ENCODE assay signal across 22 mouse cellular contexts in the genomic region with DNA sequence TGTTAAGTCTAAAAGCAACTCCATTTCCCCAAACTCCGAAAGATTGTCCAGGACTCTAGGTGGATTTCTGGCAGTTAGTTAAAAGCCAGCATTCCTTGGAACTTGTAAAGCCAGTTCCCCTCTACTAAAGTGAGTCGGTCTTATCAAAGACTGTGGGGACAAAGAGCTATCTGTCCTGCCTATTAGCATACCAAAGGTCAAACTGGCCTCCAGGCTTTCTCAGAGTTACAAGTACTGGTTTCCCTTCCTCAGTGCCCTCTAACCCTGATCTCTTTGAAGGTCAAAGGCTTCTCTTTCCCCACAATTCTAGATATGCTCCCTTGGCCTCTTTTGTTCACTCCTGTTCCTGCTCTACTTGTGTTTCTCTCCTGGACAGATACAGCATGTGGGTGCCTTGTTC.
DNase-seq lines count a peak whose midpoint lies in the region; ATAC-seq and TF ChIP-seq lines count a peak whose summit lies in the region.
"Had no signal": no experiment of that assay in that cellular context is flagged by ENCODE, and none has a peak within 500 bp of the region (broad histone marks: within the 10 kb centered on the region; RNA-seq: fewer than 3 reads in every experiment).

No protein-coding gene starts in this region.

- peak; percentile 40 for DNase-seq in ES-E14 (ENCODE audit: low read depth, low spot score)
- peak; percentile 7 for DNase-seq in embryo, embryonic 10.5 days (ENCODE audit: low spot score)
- no peak for DNase-seq in right cerebral cortex, postnatal 25 days
- DNase-seq in midbrain, embryonic 14.5 days, result no peak
- DNase-seq: adrenal gland, adult 8-10 months; adrenal gland, postnatal 36 days; cerebellum, adult 2 months; cerebellum, postnatal 10 days; gastrocnemius, postnatal 36 days; heart, adult 11 months; kidney, adult 8-10 months had no signal

- 50% methylated on average over 2 of the region's 2 CpGs for WGBS in intestine, embryonic 15.5 days
- 38% methylated on average over 2 of the region's 2 CpGs for whole genome bisulfite sequencing in intestine, postnatal 0 days
- WGBS in midbrain, embryonic 14.5 days, result 41% methylated on average over 2 of the region's 2 CpGs
- 34% methylated on average over 2 of the region's 2 CpGs for WGBS in hindbrain, embryonic 12.5 days

- H3K4me1 ChIP-seq in intestine, embryonic 15.5 days (replicated peaks), result no peaks in the 10 kb centered on the region
- no peaks in the 10 kb centered on the region for H3K4me1 ChIP-seq in intestine, postnatal 0 days (replicated peaks; ENCODE audit: control insufficient read depth, insufficient read depth, low read length)
- H3K4me1 ChIP-seq in ES-Bruce4 (ENCODE audit: control insufficient read depth, insufficient read depth, low read length) (peaks cover 2% of the 10 kb centered on the region), ES-E14 (ENCODE audit: control insufficient read depth in 2 of 2, insufficient read depth in 2 of 2, low read length in 2 of 2, poor library complexity in 1 of 2) (no peaks in the 10 kb centered on the region)
- no peaks in the 10 kb centered on the region for H3K4me1 ChIP-seq in midbrain, embryonic 14.5 days (ENCODE audit: control insufficient read depth, insufficient read depth, low read length)
- no peaks in the 10 kb centered on the region for H3K4me1 ChIP-seq in hindbrain, embryonic 12.5 days
- H3K4me1 ChIP-seq: embryonic facial prominence, embryonic 15.5 days; forebrain, embryonic 10.5 days; forebrain, embryonic 15.5 days; heart, embryonic 13.5 days had no signal

- no peak for TF ChIP-seq POLR2A in ES-Bruce4 (IDR thresholded peaks at IDR 0.05; ENCODE audit: insufficient read depth, low read length)

- TF ChIP-seq EP300 in ES-Bruce4 (IDR thresholded peaks at IDR 0.05; ENCODE audit: insufficient read depth, low read depth, low read length), result no peak

- no peak overlapping the region for H3K4me2 ChIP-seq in intestine, embryonic 15.5 days (replicated peaks)
- H3K4me2 ChIP-seq in intestine, postnatal 0 days (replicated peaks; ENCODE audit: low read depth), result no peak overlapping the region
- H3K4me2 ChIP-seq in midbrain, embryonic 14.5 days (ENCODE audit: low read length), result no peak overlapping the region
- H3K4me2 ChIP-seq in hindbrain, embryonic 12.5 days (replicated peaks), result no peak overlapping the region
- H3K4me2 ChIP-seq: embryonic facial prominence, embryonic 15.5 days; forebrain, embryonic 15.5 days; heart, embryonic 13.5 days had no signal

- in situ Hi-C loops in ES-E14 (cut with MboI; ENCODE audit: low sequenced_read_pairs in 2 of 2, unreplicated experiment in 2 of 2), result no loop called here

- H3K27ac ChIP-seq in intestine, embryonic 15.5 days, result no peak overlapping the region
- no peak overlapping the region for H3K27ac ChIP-seq in intestine, postnatal 0 days (ENCODE audit: low read depth, low read length)
- H3K27ac ChIP-seq in ES-Bruce4 (ENCODE audit: insufficient read depth, low read length) (peak overlapping the region; percentile 28; the same call in 1 of the 2 replicates), ES-E14 (ENCODE audit: insufficient read depth, low read depth, low read length, poor library complexity, severe bottlenecking) (no peak overlapping the region)
- no peak overlapping the region for H3K27ac ChIP-seq in midbrain, embryonic 14.5 days (replicated peaks; ENCODE audit: low read depth, low read length)
- H3K27ac ChIP-seq in hindbrain, embryonic 12.5 days, result no peak overlapping the region
- H3K27ac ChIP-seq: embryonic facial prominence, embryonic 15.5 days; forebrain, embryonic 10.5 days; forebrain, embryonic 15.5 days; heart, embryonic 13.5 days had no signal

- H3K9ac ChIP-seq in intestine, embryonic 15.5 days, result no peak overlapping the region
- H3K9ac ChIP-seq in intestine, postnatal 0 days (ENCODE audit: low read depth, low read length), result no peak overlapping the region
- H3K9ac ChIP-seq in ES-Bruce4 (ENCODE audit: low read depth, poor library complexity, severe bottlenecking) (no peak overlapping the region), ES-E14 (ENCODE audit: insufficient read depth, low read depth, low read length, poor library complexity, severe bottlenecking) (no peak overlapping the region)
- no peak overlapping the region for H3K9ac ChIP-seq in midbrain, embryonic 14.5 days (replicated peaks; ENCODE audit: low read length)
- no peak overlapping the region for H3K9ac ChIP-seq in hindbrain, embryonic 12.5 days
- H3K9ac ChIP-seq: embryonic facial prominence, embryonic 15.5 days; forebrain, embryonic 15.5 days; heart, embryonic 13.5 days had no signal

- peak; percentile 78 for ATAC-seq in intestine, embryonic 15.5 days
- ATAC-seq in intestine, postnatal 0 days, result no peak
- no peak for ATAC-seq in midbrain, embryonic 14.5 days (ENCODE audit: low FRiP score, low TSS enrichment)
- no peak for ATAC-seq in hindbrain, embryonic 12.5 days (ENCODE audit: low FRiP score)
- ATAC-seq: forebrain, embryonic 15.5 days; hindbrain, embryonic 16.5 days had no signal

- H3K27me3 ChIP-seq in intestine, embryonic 15.5 days (replicated peaks), result no peaks in the 10 kb centered on the region
- H3K27me3 ChIP-seq in intestine, postnatal 0 days (replicated peaks; ENCODE audit: control insufficient read depth, insufficient read depth, low read length), result no peaks in the 10 kb centered on the region
- no peaks in the 10 kb centered on the region for H3K27me3 ChIP-seq in ES-Bruce4 (ENCODE audit: control insufficient read depth, insufficient read depth, low read length, poor library complexity, severe bottlenecking)
- no peaks in the 10 kb centered on the region for H3K27me3 ChIP-seq in midbrain, embryonic 14.5 days (ENCODE audit: control insufficient read depth, insufficient read depth, low read length)
- no peaks in the 10 kb centered on the region for H3K27me3 ChIP-seq in hindbrain, embryonic 12.5 days
- H3K27me3 ChIP-seq: CH12.LX; embryonic facial prominence, embryonic 15.5 days; forebrain, embryonic 15.5 days; heart, embryonic 13.5 days had no signal

- H3K4me3 ChIP-seq in intestine, embryonic 15.5 days (replicated peaks), result no peak overlapping the region
- no peak overlapping the region for H3K4me3 ChIP-seq in intestine, postnatal 0 days (ENCODE audit: low read depth, low read length)
- H3K4me3 ChIP-seq in ES-Bruce4 (ENCODE audit: low read depth, low read length), result no peak overlapping the region
- H3K4me3 ChIP-seq in ES-E14 (ENCODE audit: insufficient read depth in 1 of 2, low read depth in 1 of 2, low read length in 2 of 2, poor library complexity in 1 of 2, severe bottlenecking in 1 of 2), result no peak overlapping the region
- H3K4me3 ChIP-seq in midbrain, embryonic 14.5 days (replicated peaks; ENCODE audit: low read depth, low read length), result no peak overlapping the region
- no peak overlapping the region for H3K4me3 ChIP-seq in hindbrain, embryonic 12.5 days
- H3K4me3 ChIP-seq: embryonic facial prominence, embryonic 15.5 days; erythroblast, embryonic 14.5 days; forebrain, embryonic 10.5 days; forebrain, embryonic 15.5 days; heart, embryonic 13.5 days had no signal

- TF ChIP-seq CTCF in intestine, postnatal 0 days (IDR thresholded peaks at IDR 0.05; ENCODE audit: low read depth), result no peak
- TF ChIP-seq CTCF in ES-Bruce4 (IDR thresholded peaks at IDR 0.05; ENCODE audit: low read depth, low read length), result no peak

- H3K9me3 ChIP-seq in intestine, embryonic 15.5 days, result no peaks in the 10 kb centered on the region
- no peaks in the 10 kb centered on the region for H3K9me3 ChIP-seq in intestine, postnatal 0 days (ENCODE audit: control insufficient read depth)
- H3K9me3 ChIP-seq in ES-Bruce4 (replicated peaks; ENCODE audit: control insufficient read depth, insufficient read depth, low read length, poor library complexity, severe bottlenecking) (no peaks in the 10 kb centered on the region), ES-E14 (ENCODE audit: control insufficient read depth, insufficient read depth, low read depth, low read length) (no peaks in the 10 kb centered on the region)
- H3K9me3 ChIP-seq in midbrain, embryonic 14.5 days (ENCODE audit: control insufficient read depth, low read length), result no peaks in the 10 kb centered on the region
- no peaks in the 10 kb centered on the region for H3K9me3 ChIP-seq in hindbrain, embryonic 12.5 days (replicated peaks)
- H3K9me3 ChIP-seq: embryonic facial prominence, embryonic 15.5 days; forebrain, embryonic 10.5 days; forebrain, embryonic 15.5 days; heart, embryonic 13.5 days had no signal

- H3K36me3 ChIP-seq in intestine, embryonic 15.5 days, result no peaks in the 10 kb centered on the region
- H3K36me3 ChIP-seq in intestine, postnatal 0 days (ENCODE audit: control insufficient read depth, insufficient read depth), result no peaks in the 10 kb centered on the region
- H3K36me3 ChIP-seq in ES-Bruce4 (ENCODE audit: control insufficient read depth, insufficient read depth, low read length, poor library complexity, severe bottlenecking) (no peaks in the 10 kb centered on the region), ES-E14 (ENCODE audit: control insufficient read depth, insufficient read depth, low read length, poor library complexity, severe bottlenecking) (no peaks in the 10 kb centered on the region)
- no peaks in the 10 kb centered on the region for H3K36me3 ChIP-seq in midbrain, embryonic 14.5 days (ENCODE audit: control insufficient read depth, insufficient read depth, low read length)
- no peaks in the 10 kb centered on the region for H3K36me3 ChIP-seq in hindbrain, embryonic 12.5 days
- H3K36me3 ChIP-seq: embryonic facial prominence, embryonic 15.5 days; forebrain, embryonic 10.5 days; forebrain, embryonic 15.5 days; heart, embryonic 13.5 days had no signal

TF ChIP-seq in ES-E14, 5 proteins besides CTCF, POLR2A, EP300 and RAD21:
- TF ChIP-seq CHD2 (IDR thresholded peaks at IDR 0.05; ENCODE audit: low read depth, low read length), result no peak

Comparison
In these comparisons a context has a peak if more than half of its experiments do, and no peak if none do; other contexts are left out.
1. DNase-seq: peak in ES-E14 (single experiment) and embryo, embryonic 10.5 days (single experiment); none in right cerebral cortex, postnatal 25 days (single experiment) and midbrain, embryonic 14.5 days (single experiment).